27 mouse cellular contexts compared by ENCODE assay signal in the genomic region with DNA sequence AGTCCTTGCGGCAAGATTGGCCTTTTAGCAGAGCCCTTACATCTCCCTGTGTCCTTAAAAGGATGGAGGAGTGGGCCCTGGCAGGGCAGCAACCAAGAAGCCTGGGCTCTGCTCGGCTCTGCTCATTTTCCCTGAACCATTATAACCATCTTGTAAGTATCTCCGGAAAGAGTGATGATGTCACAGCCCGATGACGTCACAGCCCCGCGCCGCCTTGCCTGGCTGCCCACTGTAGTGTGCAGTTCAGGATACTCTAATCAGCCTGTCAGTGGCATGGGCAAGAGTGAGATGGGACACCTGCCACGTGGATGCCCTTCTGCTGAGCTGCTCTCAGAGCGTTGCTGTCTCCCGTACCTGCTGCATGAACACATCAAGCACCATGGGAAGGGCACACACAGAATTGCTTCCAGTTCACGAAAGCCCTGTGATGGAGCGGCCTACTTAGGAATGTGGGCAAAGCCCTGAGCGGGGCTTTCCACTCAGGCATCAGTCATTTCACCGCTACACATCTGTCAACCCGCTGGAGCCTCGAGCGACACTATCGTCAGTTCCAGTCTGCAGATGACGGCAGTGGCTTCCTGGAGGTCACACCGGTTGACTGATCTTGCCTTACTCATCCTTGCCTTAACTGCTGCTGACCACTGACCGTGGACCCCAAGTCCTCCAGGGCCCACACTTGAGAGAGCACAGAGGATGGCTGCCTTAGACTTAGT.
A peak's percentile ranks its signal among the peaks of the same experiment; 100 is the strongest.
DNase-seq lines count a peak whose midpoint lies in the region; ATAC-seq and TF ChIP-seq lines count a peak whose summit lies in the region.
"Had no signal": no experiment of that assay in that cellular context is flagged by ENCODE, and none has a peak within 500 bp of the region (broad histone marks: within the 10 kb centered on the region; RNA-seq: fewer than 3 reads in every experiment).

No protein-coding gene starts in this region.

- H3K9ac ChIP-seq in hindbrain, embryonic 14.5 days, result no peak overlapping the region
- H3K9ac ChIP-seq in stomach, embryonic 15.5 days, result no peak overlapping the region
- H3K9ac ChIP-seq in stomach, postnatal 0 days (ENCODE audit: low read length), result no peak overlapping the region
- H3K9ac ChIP-seq in stomach, embryonic 16.5 days (ENCODE audit: low read length), result 0 out of 2 replicates have a peak overlapping the region, but pooled peaks have one; percentile 2
- H3K9ac ChIP-seq: embryonic facial prominence, embryonic 13.5 days; forebrain, embryonic 12.5 days; liver, embryonic 15.5 days; lung, embryonic 15.5 days had no signal

- 0 out of 2 replicates have a peak overlapping the region, but pooled peaks have one; percentile 32 for H3K27ac ChIP-seq in hindbrain, embryonic 14.5 days
- H3K27ac ChIP-seq in hindbrain, embryonic 10.5 days, result no peak overlapping the region
- H3K27ac ChIP-seq in stomach, embryonic 15.5 days, result no peak overlapping the region
- H3K27ac ChIP-seq in stomach, postnatal 0 days (replicated peaks), result no peak overlapping the region
- no peak overlapping the region for H3K27ac ChIP-seq in stomach, embryonic 16.5 days (ENCODE audit: low read length)
- H3K27ac ChIP-seq: embryonic facial prominence, embryonic 13.5 days; forebrain, embryonic 12.5 days; heart, adult 2 months; limb, embryonic 10.5 days; liver, embryonic 15.5 days; lung, embryonic 15.5 days had no signal

- no peak overlapping the region for H3K4me3 ChIP-seq in hindbrain, embryonic 14.5 days (replicated peaks; ENCODE audit: low read length)
- H3K4me3 ChIP-seq in hindbrain, embryonic 10.5 days, result no peak overlapping the region
- H3K4me3 ChIP-seq in megakaryocyte, embryonic 14.5 days (replicated peaks), result peak overlapping the region; percentile 64
- no peak overlapping the region for H3K4me3 ChIP-seq in stomach, embryonic 15.5 days (replicated peaks)
- no peak overlapping the region for H3K4me3 ChIP-seq in stomach, postnatal 0 days (ENCODE audit: low read depth, low read length)
- no peak overlapping the region for H3K4me3 ChIP-seq in stomach, embryonic 16.5 days (replicated peaks; ENCODE audit: low read length)
- H3K4me3 ChIP-seq: embryonic facial prominence, embryonic 13.5 days; erythroblast, embryonic 14.5 days; forebrain, embryonic 12.5 days; heart, adult 2 months; limb, embryonic 10.5 days; liver, embryonic 15.5 days; lung, embryonic 15.5 days; myocyte had no signal

- WGBS in hindbrain, embryonic 14.5 days, result 83% methylated on average over 22 of the region's 22 CpGs
- 89% methylated on average over 22 of the region's 22 CpGs for WGBS in hindbrain, embryonic 10.5 days
- WGBS in stomach, embryonic 15.5 days, result 80% methylated on average over 22 of the region's 22 CpGs
- 78% methylated on average over 22 of the region's 22 CpGs for WGBS in stomach, postnatal 0 days
- 80% methylated on average over 22 of the region's 22 CpGs for WGBS in stomach, embryonic 16.5 days

- 0 out of 2 replicates have a peak, but pooled peaks cover 5% of the 10 kb centered on the region for H3K9me3 ChIP-seq in hindbrain, embryonic 14.5 days (ENCODE audit: control insufficient read depth, low read length)
- H3K9me3 ChIP-seq in hindbrain, embryonic 10.5 days, result peaks cover 1% of the 10 kb centered on the region; the same call in 1 of the 2 replicates
- H3K9me3 ChIP-seq in megakaryocyte, embryonic 14.5 days, result peaks cover 54% of the 10 kb centered on the region
- no peaks in the 10 kb centered on the region for H3K9me3 ChIP-seq in stomach, embryonic 15.5 days
- H3K9me3 ChIP-seq in stomach, postnatal 0 days (ENCODE audit: control insufficient read depth, low read length), result no peaks in the 10 kb centered on the region
- no peaks in the 10 kb centered on the region for H3K9me3 ChIP-seq in stomach, embryonic 16.5 days (replicated peaks; ENCODE audit: control insufficient read depth, low read length)
- H3K9me3 ChIP-seq: embryonic facial prominence, embryonic 13.5 days; forebrain, embryonic 12.5 days; limb, embryonic 10.5 days; liver, embryonic 15.5 days; lung, embryonic 15.5 days had no signal

- H3K4me2 ChIP-seq in hindbrain, embryonic 14.5 days (replicated peaks), result no peak overlapping the region
- H3K4me2 ChIP-seq in stomach, embryonic 15.5 days, result no peak overlapping the region
- H3K4me2 ChIP-seq in stomach, postnatal 0 days (replicated peaks; ENCODE audit: low read depth), result no peak overlapping the region
- H3K4me2 ChIP-seq in stomach, embryonic 16.5 days (ENCODE audit: low read depth, low read length), result no peak overlapping the region
- H3K4me2 ChIP-seq: embryonic facial prominence, embryonic 13.5 days; forebrain, embryonic 12.5 days; liver, embryonic 15.5 days; lung, embryonic 15.5 days had no signal

- no peak for TF ChIP-seq EP300 in stomach, postnatal 0 days (optimal IDR thresholded peaks at IDR 0.05)

- H3K4me1 ChIP-seq in hindbrain, embryonic 14.5 days (replicated peaks; ENCODE audit: control insufficient read depth, insufficient read depth, low read length), result no peaks in the 10 kb centered on the region; the same call in 1 of the 2 replicates
- H3K4me1 ChIP-seq in hindbrain, embryonic 10.5 days (replicated peaks), result peaks cover 12% of the 10 kb centered on the region
- H3K4me1 ChIP-seq in megakaryocyte, embryonic 14.5 days, result no peaks in the 10 kb centered on the region; the same call in 1 of the 2 replicates
- H3K4me1 ChIP-seq in stomach, embryonic 15.5 days, result no peaks in the 10 kb centered on the region
- no peaks in the 10 kb centered on the region for H3K4me1 ChIP-seq in stomach, postnatal 0 days (replicated peaks; ENCODE audit: control insufficient read depth, insufficient read depth)
- H3K4me1 ChIP-seq in stomach, embryonic 16.5 days (ENCODE audit: control insufficient read depth, insufficient read depth, low read length), result no peaks in the 10 kb centered on the region
- H3K4me1 ChIP-seq: forebrain, embryonic 12.5 days; liver, embryonic 15.5 days; lung, embryonic 15.5 days had no signal

- ATAC-seq in hindbrain, embryonic 14.5 days (ENCODE audit: low FRiP score), result 0 out of 2 replicates have a peak, but pooled peaks have one; percentile 34
- ATAC-seq in megakaryocyte, adult 5-6 weeks (ENCODE audit: poor library complexity, severe bottlenecking), result no peak
- ATAC-seq in stomach, embryonic 15.5 days (ENCODE audit: insufficient read depth, low FRiP score, low read depth), result peak; percentile 39; the same call in 1 of the 2 replicates
- no peak; the same call in 1 of the 2 replicates for ATAC-seq in stomach, postnatal 0 days (ENCODE audit: low FRiP score, low TSS enrichment)
- no peak for ATAC-seq in stomach, embryonic 16.5 days (ENCODE audit: insufficient read depth, low FRiP score)
- ATAC-seq: inflammation-experienced regulatory T-cells, adult 6 months had no signal

- no peaks in the 10 kb centered on the region for H3K27me3 ChIP-seq in hindbrain, embryonic 14.5 days (ENCODE audit: control insufficient read depth, insufficient read depth, low read length)
- no peaks in the 10 kb centered on the region for H3K27me3 ChIP-seq in hindbrain, embryonic 10.5 days (ENCODE audit: insufficient read depth, poor library complexity, severe bottlenecking)
- no peaks in the 10 kb centered on the region for H3K27me3 ChIP-seq in megakaryocyte, embryonic 14.5 days (replicated peaks)
- H3K27me3 ChIP-seq in stomach, embryonic 15.5 days (replicated peaks), result no peaks in the 10 kb centered on the region
- H3K27me3 ChIP-seq in stomach, postnatal 0 days (ENCODE audit: control insufficient read depth, insufficient read depth, low read length), result no peaks in the 10 kb centered on the region
- no peaks in the 10 kb centered on the region for H3K27me3 ChIP-seq in stomach, embryonic 16.5 days (ENCODE audit: control insufficient read depth, insufficient read depth, low read length)
- H3K27me3 ChIP-seq: CH12.LX; embryonic facial prominence, embryonic 13.5 days; forebrain, embryonic 12.5 days; liver, embryonic 15.5 days; lung, embryonic 15.5 days had no signal

- H3K36me3 ChIP-seq in hindbrain, embryonic 14.5 days (replicated peaks; ENCODE audit: control insufficient read depth, insufficient read depth), result no peaks in the 10 kb centered on the region
- no peaks in the 10 kb centered on the region for H3K36me3 ChIP-seq in hindbrain, embryonic 10.5 days
- no peaks in the 10 kb centered on the region for H3K36me3 ChIP-seq in megakaryocyte, embryonic 14.5 days (replicated peaks; ENCODE audit: low read length)
- H3K36me3 ChIP-seq in stomach, embryonic 15.5 days, result no peaks in the 10 kb centered on the region
- H3K36me3 ChIP-seq in stomach, postnatal 0 days (ENCODE audit: control insufficient read depth, insufficient read depth, low read length), result no peaks in the 10 kb centered on the region
- H3K36me3 ChIP-seq in stomach, embryonic 16.5 days (ENCODE audit: control insufficient read depth, insufficient read depth, low read length), result no peaks in the 10 kb centered on the region
- H3K36me3 ChIP-seq: embryonic facial prominence, embryonic 13.5 days; forebrain, embryonic 12.5 days; limb, embryonic 10.5 days; liver, embryonic 15.5 days; lung, embryonic 15.5 days had no signal

- DNase-seq in hindbrain, embryonic 14.5 days (ENCODE audit: low spot score), result no peak
- DNase-seq in hindbrain, embryonic 10.5 days (ENCODE audit: low spot score), result no peak
- no peak for DNase-seq in stomach, postnatal 0 days (ENCODE audit: low spot score)
- no peak for DNase-seq in cerebellum, adult 9-11 months
- DNase-seq: B cell, adult 2 months; cerebellum, adult 18-20 months; cerebellum, postnatal 36 days; embryo, embryonic 11 days; gastrocnemius, postnatal 36 days; heart, adult 2 months; liver; lung, postnatal 36 days; right cerebral cortex, postnatal 14 days; thymus, postnatal 14 days had no signal

- no peak for TF ChIP-seq CTCF in stomach, postnatal 0 days (IDR thresholded peaks at IDR 0.05; ENCODE audit: low read depth)

Comparison
In these comparisons a context has a peak if more than half of its experiments do, and no peak if none do; other contexts are left out.
1. ATAC-seq: peak in hindbrain, embryonic 14.5 days (single experiment) and stomach, embryonic 15.5 days (single experiment); none in megakaryocyte, adult 5-6 weeks (single experiment), stomach, postnatal 0 days (single experiment) and stomach, embryonic 16.5 days (single experiment).